Mouse (Mus musculus) CH12.LX (cell line): ENCODE results near the gene Camk2n1. TPM values are rescaled to one million over a fixed set of nuclear protein-coding genes. Genes with fewer than 3 reads are reported as not detected.
A peak's percentile ranks its signal among the peaks of the same experiment; 100 is the strongest.

Source experiments
- DNase-seq: peaks from one replicate; pipeline ENCODE4 v3.0.0-alpha.2; 2013; ENCODE audit errors: extremely low read depth
- H3K27ac ChIP-seq: 2 replicates; pipeline ENCODE4 v1.5.1; 2012; ENCODE audit warnings: low read depth, mild to moderate bottlenecking, control low read depth, moderate library complexity; ENCODE audit not compliant: insufficient read depth
- H3K27me3 ChIP-seq: replicated peaks from 2 replicates; pipeline ENCODE3; 2012; ENCODE audit warnings: inconsistent platforms
- H3K36me3 ChIP-seq, 2 experiments: replicated peaks in 1 of 2; 2 replicates each; pipeline versions ENCODE3 to v1.6.1; 2012; ENCODE audit warnings: inconsistent platforms in 1 of 2, low read length in 1 of 2, mild to moderate bottlenecking in 1 of 2, mixed read lengths in 1 of 2, moderate library complexity in 1 of 2; ENCODE audit not compliant: control insufficient read depth in 1 of 2, insufficient read depth in 1 of 2
- H3K4me1 ChIP-seq, 2 experiments: 2 replicates each; pipeline ENCODE4 v1.6.1; 2012; ENCODE audit warnings: inconsistent platforms in 1 of 2, moderate library complexity in 1 of 2; ENCODE audit not compliant: insufficient read depth in 2 of 2, control insufficient read depth in 1 of 2
- H3K4me2 ChIP-seq: 2 replicates; pipeline ENCODE4 v1.6.1; 2012; ENCODE audit warnings: low read depth, mild to moderate bottlenecking, control low read depth; ENCODE audit not compliant: poor library complexity, insufficient read depth, severe bottlenecking
- H3K4me3 ChIP-seq, 3 experiments: fragments of 150-350 bp in 1 of 3; sonication (generic) in 1 of 3; replicated peaks in 1 of 3; 2 replicates each; pipeline versions ENCODE3 to v1.5.1; 2011 to 2012; ENCODE audit warnings: low read depth in 2 of 3, low read length in 2 of 3, mild to moderate bottlenecking in 2 of 3, moderate library complexity in 2 of 3, control low read depth in 1 of 3, improper control_type of control experiment in 1 of 3, inconsistent platforms in 1 of 3, mixed read lengths in 1 of 3; ENCODE audit not compliant: poor library complexity in 1 of 3
- H3K79me2 ChIP-seq: replicated peaks from 2 replicates; pipeline ENCODE4 v1.6.1; 2012; ENCODE audit warnings: mild to moderate bottlenecking, moderate library complexity; ENCODE audit not compliant: control insufficient read depth, poor library complexity, insufficient read depth, severe bottlenecking; ENCODE audit errors: extremely low read depth
- H3K9ac ChIP-seq: 2 replicates; pipeline ENCODE4 v1.6.1; 2012; ENCODE audit warnings: low read depth, mild to moderate bottlenecking, control low read depth, moderate library complexity; ENCODE audit not compliant: insufficient read depth
- H3K9me3 ChIP-seq: replicated peaks from 2 replicates; pipeline ENCODE3; 2012; ENCODE audit warnings: low read length, inconsistent platforms, mixed read lengths
- CHD2 ChIP-seq: IDR thresholded peaks from 2 replicates; pipeline ENCODE4 v1.6.1; 2011; ENCODE audit warnings: low read length, improper control_type of control experiment
- GABPA ChIP-seq: IDR thresholded peaks from 2 replicates; pipeline ENCODE4 v1.6.1; 2012; ENCODE audit warnings: low read depth, low read length, improper control_type of control experiment, inconsistent platforms; ENCODE audit not compliant: insufficient replicate concordance
- HCFC1 ChIP-seq: IDR thresholded peaks from 2 replicates; pipeline ENCODE4 v1.6.1; 2012; ENCODE audit warnings: low read depth, mild to moderate bottlenecking, inconsistent platforms, low read length, improper control_type of control experiment
- JUN ChIP-seq: IDR thresholded peaks from 2 replicates; pipeline ENCODE4 v1.6.1; 2011; ENCODE audit warnings: low read depth, mild to moderate bottlenecking, low read length, improper control_type of control experiment, moderate library complexity; ENCODE audit not compliant: insufficient read depth
- JUND ChIP-seq: conservative IDR thresholded peaks from 2 replicates; pipeline ENCODE4 v1.6.1; 2011; ENCODE audit warnings: low read depth, low read length, improper control_type of control experiment
- KAT2A ChIP-seq: IDR thresholded peaks from 2 replicates; pipeline ENCODE4 v1.6.1; 2012; ENCODE audit warnings: low read length, improper control_type of control experiment, inconsistent platforms; ENCODE audit not compliant: insufficient replicate concordance
- MYC ChIP-seq: IDR thresholded peaks from 2 replicates; pipeline ENCODE4 v1.6.1; 2011; ENCODE audit warnings: low read depth, mild to moderate bottlenecking, improper control_type of control experiment, low read length
- PAX5 ChIP-seq: IDR thresholded peaks from 2 replicates; pipeline ENCODE4 v1.6.1; 2012; ENCODE audit warnings: low read length, inconsistent platforms, mixed read lengths
- POLR2AphosphoS2 ChIP-seq: IDR thresholded peaks from 2 replicates; pipeline ENCODE4 v1.6.1; 2011; ENCODE audit warnings: low read depth, low read length, improper control_type of control experiment
- RAD21 ChIP-seq: IDR thresholded peaks from 2 replicates; pipeline ENCODE4 v1.6.1; 2011; ENCODE audit warnings: low read depth, mild to moderate bottlenecking, low read length, improper control_type of control experiment, moderate library complexity
- RCOR1 ChIP-seq: conservative IDR thresholded peaks from 2 replicates; pipeline ENCODE4 v1.6.1; 2012; ENCODE audit warnings: low read depth, mild to moderate bottlenecking, inconsistent platforms, low read length, improper control_type of control experiment
- SIN3A ChIP-seq: IDR thresholded peaks from 2 replicates; pipeline ENCODE4 v1.6.1; 2012; ENCODE audit warnings: low read length, improper control_type of control experiment, inconsistent platforms
- TBP ChIP-seq: conservative IDR thresholded peaks from 2 replicates; pipeline ENCODE4 v1.6.1; 2011; ENCODE audit warnings: low read depth, low read length, improper control_type of control experiment
- TCF12 ChIP-seq: IDR thresholded peaks from 2 replicates; pipeline ENCODE4 v1.6.1; 2014; ENCODE audit warnings: low read depth, mild to moderate bottlenecking, inconsistent platforms, low read length, improper control_type of control experiment
- UBTF ChIP-seq: IDR thresholded peaks from 2 replicates; pipeline ENCODE4 v1.6.1; 2012; ENCODE audit warnings: low read depth, mild to moderate bottlenecking, inconsistent platforms, low read length, improper control_type of control experiment, moderate library complexity
- ZC3H11A ChIP-seq: IDR thresholded peaks from 2 replicates; pipeline ENCODE4 v1.6.1; 2012; ENCODE audit warnings: low read depth, mild to moderate bottlenecking, inconsistent platforms, low read length, improper control_type of control experiment
- ZKSCAN1 ChIP-seq: IDR thresholded peaks from 2 replicates; pipeline ENCODE4 v1.6.1; 2012; ENCODE audit warnings: low read depth, inconsistent platforms, low read length, improper control_type of control experiment, borderline replicate concordance
- dilution Hi-C: fragments of 300-500 bp; cut with MboI; formaldehyde crosslinking; loops from 2 replicates; pipeline ENCODE4 v1.14.3; 2020; ENCODE audit warnings: low sequenced_read_pairs; ENCODE audit not compliant: extremely low pct_unique_long_range_greater_than_20kb, extremely low pct_ligation_motif_present
- in situ Hi-C: fragments of 300-500 bp; cut with MboI; formaldehyde crosslinking; loops from 3 replicates; pipeline ENCODE4 v1.14.3; 2019; ENCODE audit warnings: low sequenced_read_pairs, low pct_ligation_motif_present, low pct_unique_long_range_greater_than_20kb, mixed read lengths
- polyA plus RNA-seq: library from polyadenylated mRNA; unstranded; fragments of >175 nt; gene quantifications from 2 replicates; pipeline ENCODE4 v1.2.1, GENCODE M21; 2012; ENCODE audit warnings: low read depth; ENCODE audit not compliant: insufficient read length
- total RNA-seq, 2 experiments: library from RNA; depleted of rRNA; stranded (reverse); fragments of 300-350 nt in 1 of 2; fragments of >200 nt in 1 of 2; gene quantifications; 2 replicates each; pipeline ENCODE4 v1.2.3; 2012 to 2014

Gene Camk2n1
- total and polyA plus RNA-seq, 3 experiments = 0.13 TPM; not detected in 2

GRCm38 (mm10) chr4:138447387-138447786, 6.7 kb upstream of the Camk2n1 start (continued):
- TF ChIP-seq JUND = no peak
- TF ChIP-seq CHD2 = no peak
- TF ChIP-seq RAD21 = peak; percentile 98
- TF ChIP-seq HCFC1 = no peak
- TF ChIP-seq ZC3H11A = peak; percentile 86
- TF ChIP-seq SIN3A = no peak
- TF ChIP-seq, all 38 proteins: peak for 9

DNA sequence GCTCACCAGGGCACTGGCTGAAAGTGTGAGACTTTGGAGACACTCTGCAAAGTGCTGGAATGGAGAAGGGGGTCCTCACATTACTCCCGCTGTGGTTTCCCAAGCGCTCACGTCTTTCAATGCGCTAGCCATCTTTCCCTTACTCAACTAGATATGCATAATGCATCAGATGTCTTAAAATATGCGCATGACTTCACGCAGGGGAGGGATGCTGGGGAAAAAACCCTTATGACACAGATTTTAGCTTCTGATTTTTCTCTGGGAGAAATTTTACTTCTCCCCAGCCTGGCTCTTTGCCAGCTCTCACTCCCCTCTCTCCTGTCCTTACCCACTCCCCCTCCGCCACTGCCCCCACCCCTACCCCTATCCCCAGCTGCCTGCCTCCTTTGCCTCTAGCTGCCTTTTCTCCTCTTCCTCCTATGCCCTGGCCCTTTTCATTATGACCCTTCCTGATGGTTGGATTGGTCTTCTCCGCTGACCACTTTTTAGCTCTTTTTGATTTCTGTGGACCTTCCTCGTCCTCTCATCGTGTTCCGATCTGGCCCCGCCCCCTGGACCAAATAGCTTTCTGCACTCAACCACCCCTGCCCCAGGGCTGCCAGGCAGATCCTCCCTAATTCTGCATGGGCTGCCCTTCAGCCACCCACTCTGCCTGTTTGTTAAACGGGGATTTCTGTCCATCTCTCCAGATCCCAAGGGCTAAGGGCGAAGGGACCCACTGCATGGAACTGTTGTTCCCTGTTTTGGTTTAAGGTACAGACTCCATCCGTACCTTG, 6.1 kb upstream of the Camk2n1 start:
- DNase-seq = no peak
- H3K27ac ChIP-seq = no peak overlapping the region
- H3K4me2 ChIP-seq = peak overlapping the region; percentile 49; the same call in 1 of the 2 replicates
- TF ChIP-seq UBTF (no peak), ZC3H11A (no peak), ZKSCAN1 (no peak), PAX5 (no peak), MYC (no peak), RCOR1 (no peak), POLR2AphosphoS2 (no peak), TCF12 (no peak), JUND (no peak), HCFC1 (no peak), KAT2A (no peak), RAD21 (no peak), GABPA (no peak), TBP (no peak), JUN (no peak)
- H3K4me3 ChIP-seq = no peak overlapping the region
- H3K79me2 ChIP-seq = no peaks in the 10 kb centered on the region
- in situ Hi-C loops = loop anchor here (10.0 kb wide), 1 partner anchor 407 kb away; no protein-coding TSS in a partner anchor
- H3K36me3 ChIP-seq = peaks cover 0 to under 1% of the 10 kb centered on the region in 2 experiments
- peaks cover 51% of the 10 kb centered on the region for H3K27me3 ChIP-seq
- H3K9me3 ChIP-seq = peaks cover 2% of the 10 kb centered on the region
- H3K9ac ChIP-seq = 0 out of 2 replicates have a peak overlapping the region, but pooled peaks have one; percentile 35
- peaks cover 0 to 4% of the 10 kb centered on the region in 2 experiments; a peak in 2 of 4 replicates for H3K4me1 ChIP-seq
- dilution Hi-C loops = no loop called here
